Mouse (Mus musculus) ES-Bruce4 (cell line): Measurements from ENCODE around the gene 2210016L21Rik. TPM values are rescaled to one million over a fixed set of nuclear protein-coding genes. Genes with fewer than 3 reads are reported as not detected.

Experiments used
- H3K27ac ChIP-seq: 2 replicates; pipeline ENCODE4 v1.5.1; 2012; ENCODE audit warnings: low read length, inconsistent platforms; ENCODE audit not compliant: insufficient read depth
- H3K27me3 ChIP-seq: 2 replicates; pipeline ENCODE4 v1.6.1; 2012; ENCODE audit warnings: mild to moderate bottlenecking, low read length, inconsistent platforms; ENCODE audit not compliant: control insufficient read depth, poor library complexity, insufficient read depth, severe bottlenecking
- H3K36me3 ChIP-seq: 2 replicates; pipeline ENCODE4 v1.6.1; 2012; ENCODE audit warnings: inconsistent platforms, mild to moderate bottlenecking, low read length, moderate library complexity; ENCODE audit not compliant: control insufficient read depth, poor library complexity, insufficient read depth, severe bottlenecking
- H3K4me1 ChIP-seq: one replicate; pipeline ENCODE4 v1.8.1; 2011; ENCODE audit warnings: low read length; ENCODE audit not compliant: control insufficient read depth, insufficient read depth
- H3K4me3 ChIP-seq: 2 replicates; pipeline ENCODE4 v1.5.1; 2011; ENCODE audit warnings: low read depth, mild to moderate bottlenecking, low read length
- H3K9ac ChIP-seq: 2 replicates; pipeline ENCODE4 v1.6.1; 2012; ENCODE audit warnings: low read depth, mild to moderate bottlenecking, inconsistent platforms; ENCODE audit not compliant: poor library complexity, severe bottlenecking
- H3K9me3 ChIP-seq: replicated peaks from 2 replicates; pipeline ENCODE4 v1.6.1; 2012; ENCODE audit warnings: mild to moderate bottlenecking, low read length, inconsistent platforms; ENCODE audit not compliant: control insufficient read depth, poor library complexity, insufficient read depth, severe bottlenecking
- CTCF ChIP-seq: IDR thresholded peaks from one replicate; pipeline ENCODE4 v1.8.1; 2011; ENCODE audit warnings: low read depth, low read length
- EP300 ChIP-seq: IDR thresholded peaks from 2 replicates; pipeline ENCODE4 v1.6.1; 2011; ENCODE audit warnings: low read depth, low read length; ENCODE audit not compliant: insufficient read depth
- POLR2A ChIP-seq: IDR thresholded peaks from one replicate; pipeline ENCODE4 v1.8.1; 2011; ENCODE audit warnings: low read length; ENCODE audit not compliant: insufficient read depth
- polyA plus RNA-seq: library from polyadenylated mRNA; stranded (reverse); fragments of >200 nt; gene quantifications from 2 replicates; pipeline ENCODE4 v1.2.4, GENCODE M21; 2011; ENCODE audit warnings: low read depth; ENCODE audit not compliant: missing spikeins, insufficient read depth, insufficient read length

The 2210016L21Rik gene
- polyA plus RNA-seq, 1 experiment, result 22.8 TPM

GRCm38 (mm10) chr5:114921551-114922365 lies 20.2 kb upstream of the 2210016L21Rik start:
- TF ChIP-seq CTCF, result no peak
- Histone ChIP-seq H3K9ac (no peak overlapping the region), H3K27me3 (no peaks in the 10 kb centered on the region), H3K4me1 (no peaks in the 10 kb centered on the region), H3K27ac (no peak overlapping the region), H3K9me3 (no peaks in the 10 kb centered on the region), H3K4me3 (no peak overlapping the region), H3K36me3 (no peaks in the 10 kb centered on the region)

- TF ChIP-seq POLR2A (no peak), CTCF (no peak), EP300 (no peak)
- no peak overlapping the region for H3K27ac ChIP-seq
These were observed 19.6 kb upstream of the 2210016L21Rik start for GRCm38 (mm10) chr5:114922366-114922731.

DNA sequence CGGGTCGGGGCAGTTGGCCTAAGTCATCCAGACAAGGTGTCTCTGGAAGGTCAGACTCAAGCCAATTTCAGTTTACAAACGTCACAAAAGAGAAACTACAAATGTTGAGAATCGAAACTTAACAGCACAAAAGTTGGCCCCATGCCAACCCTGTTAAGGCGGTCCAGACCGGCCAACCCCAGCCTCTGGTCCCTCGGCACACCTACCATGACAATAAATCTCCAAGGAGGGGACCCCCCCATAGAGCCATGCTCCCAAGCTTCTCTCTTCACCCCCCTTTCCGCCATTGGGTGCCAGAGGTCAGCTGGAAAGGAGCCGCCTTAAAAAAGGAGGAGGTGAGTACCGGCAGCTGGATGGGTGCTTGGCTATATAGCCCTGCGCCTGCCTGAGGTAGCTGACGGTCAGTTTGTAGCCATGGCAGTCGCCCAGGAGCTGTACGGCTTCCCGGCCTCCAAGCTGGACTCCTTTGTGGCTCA lies 18.9 kb upstream of the 2210016L21Rik start, which contains the start of gene Oasl1:
TSS of gene Oasl1 (plus strand) at position 243 of the 476 bp plus-strand sequence.
- H3K9me3 ChIP-seq, result no peaks in the 10 kb centered on the region
- H3K4me3 ChIP-seq, result peak within 1 kb of the TSS; percentile 19
- H3K27me3 ChIP-seq, result no peaks in the 10 kb centered on the region
- TF ChIP-seq CTCF (no peak), EP300 (no peak), POLR2A (no peak)
- no peaks in the 10 kb centered on the region for H3K4me1 ChIP-seq
- H3K9ac ChIP-seq, result peak within 1 kb of the TSS; percentile 28; the same call in 1 of the 2 replicates
- H3K36me3 ChIP-seq, result no peaks in the 10 kb centered on the region
- no peak within 1 kb of the TSS for H3K27ac ChIP-seq

More at GRCm38 (mm10) chr5:114922366-114922731, 19.6 kb upstream of the 2210016L21Rik start:
- Histone ChIP-seq H3K9ac (no peak overlapping the region), H3K4me3 (no peak overlapping the region), H3K27me3 (no peaks in the 10 kb centered on the region), H3K36me3 (no peaks in the 10 kb centered on the region), H3K4me1 (no peaks in the 10 kb centered on the region), H3K9me3 (no peaks in the 10 kb centered on the region)

GRCm38 (mm10) chr5:114926153-114926684 lies 15.7 kb upstream of the 2210016L21Rik start:
- no peak overlapping the region for H3K9ac ChIP-seq
- H3K4me1 ChIP-seq, result no peaks in the 10 kb centered on the region
- no peak for TF ChIP-seq EP300
- no peak for TF ChIP-seq CTCF
- TF ChIP-seq POLR2A, result no peak
- H3K27ac ChIP-seq, result no peak overlapping the region
- H3K4me3 ChIP-seq, result no peak overlapping the region
- no peaks in the 10 kb centered on the region for H3K9me3 ChIP-seq
- no peaks in the 10 kb centered on the region for H3K36me3 ChIP-seq
- H3K27me3 ChIP-seq, result no peaks in the 10 kb centered on the region

- H3K27ac ChIP-seq, result no peak overlapping the region
- no peaks in the 10 kb centered on the region for H3K27me3 ChIP-seq
These were observed 15.2 kb upstream of the 2210016L21Rik start for GRCm38 (mm10) chr5:114926753-114927152.

DNA sequence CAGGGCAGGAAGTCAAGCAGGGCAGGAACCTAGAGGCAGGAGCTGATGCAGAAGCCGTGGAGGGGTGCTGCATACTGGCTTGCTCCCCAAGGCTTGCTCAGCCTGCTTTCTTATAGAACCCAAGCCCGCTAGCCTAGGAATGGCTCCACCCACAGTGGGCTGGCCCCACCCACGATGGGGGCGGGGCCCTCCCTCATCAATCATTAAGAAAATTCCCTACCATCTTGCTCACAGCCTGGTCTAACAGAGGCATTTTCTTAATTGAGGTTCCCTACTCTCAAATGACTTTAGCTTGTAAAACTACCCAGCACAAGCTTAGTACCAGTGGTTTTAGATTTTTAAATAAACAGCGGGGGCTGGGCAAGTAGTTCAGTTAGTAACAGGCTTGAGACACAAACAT lies 10.3 kb upstream of the 2210016L21Rik start:
- H3K4me3 ChIP-seq, result no peak overlapping the region
- H3K27me3 ChIP-seq, result no peaks in the 10 kb centered on the region
- no peaks in the 10 kb centered on the region for H3K36me3 ChIP-seq
- H3K4me1 ChIP-seq, result no peaks in the 10 kb centered on the region
- no peaks in the 10 kb centered on the region for H3K9me3 ChIP-seq
- TF ChIP-seq POLR2A, result no peak
- TF ChIP-seq EP300, result no peak
- TF ChIP-seq CTCF, result no peak
- no peak overlapping the region for H3K9ac ChIP-seq
- no peak overlapping the region for H3K27ac ChIP-seq

More at GRCm38 (mm10) chr5:114926753-114927152, 15.2 kb upstream of the 2210016L21Rik start:
- Histone ChIP-seq H3K9ac (no peak overlapping the region), H3K9me3 (no peaks in the 10 kb centered on the region), H3K36me3 (no peaks in the 10 kb centered on the region), H3K4me1 (no peaks in the 10 kb centered on the region), H3K4me3 (no peak overlapping the region)
- TF ChIP-seq EP300, result no peak
- no peak for TF ChIP-seq POLR2A
- TF ChIP-seq CTCF, result no peak
